Mouse (Mus musculus): ENCODE results near the gene Cd320.
"Not testable (repeated sequence)": the region's sequence is repeated elsewhere in the genome, so short reads cannot be mapped to it uniquely, and the experiment has no call there.

Gene Cd320

DNA sequence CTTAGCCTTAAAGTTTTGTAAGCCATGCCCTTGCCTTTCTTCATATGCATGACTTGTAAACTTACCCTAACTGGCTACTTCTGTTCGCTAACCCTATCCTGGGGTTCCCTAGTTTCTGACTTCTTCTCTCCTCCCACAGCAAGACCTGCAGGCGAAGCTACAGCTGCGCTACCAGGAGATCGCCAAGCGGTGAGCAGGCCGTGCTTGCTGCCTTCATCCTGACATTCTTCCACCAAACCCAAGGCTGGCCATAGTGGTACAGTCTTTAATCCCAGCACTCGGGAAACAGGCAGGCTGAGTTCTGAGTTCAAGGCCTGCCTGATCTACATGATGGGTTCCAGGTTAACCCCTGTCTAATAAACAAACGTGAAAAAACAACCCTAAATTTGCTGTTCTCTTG, 17.4 kb upstream of the Cd320 start:
- DNase-seq (ENCODE audit: low read depth): no peak

DNA sequence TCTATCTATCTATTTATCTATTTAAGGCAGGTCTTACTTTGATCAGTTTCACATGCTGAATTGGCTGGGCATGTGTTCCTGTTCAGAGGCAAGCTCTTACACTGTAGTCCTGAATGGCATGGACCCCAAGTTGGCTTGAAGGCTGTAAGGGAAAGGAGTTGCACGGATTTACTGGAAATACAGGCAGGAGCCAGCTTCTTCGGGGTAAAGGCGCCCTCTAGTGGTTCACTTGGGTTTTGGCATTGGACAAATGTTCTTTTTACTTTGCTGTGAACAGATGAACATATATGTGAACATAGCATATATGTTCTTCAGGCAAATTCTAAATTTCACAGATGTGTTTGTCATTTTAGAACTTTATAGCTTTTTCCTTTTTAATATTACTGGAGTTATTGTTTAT, 16.0 kb upstream of the Cd320 start:
- peak; percentile 57 for DNase-seq (ENCODE audit: low read depth)

DNA sequence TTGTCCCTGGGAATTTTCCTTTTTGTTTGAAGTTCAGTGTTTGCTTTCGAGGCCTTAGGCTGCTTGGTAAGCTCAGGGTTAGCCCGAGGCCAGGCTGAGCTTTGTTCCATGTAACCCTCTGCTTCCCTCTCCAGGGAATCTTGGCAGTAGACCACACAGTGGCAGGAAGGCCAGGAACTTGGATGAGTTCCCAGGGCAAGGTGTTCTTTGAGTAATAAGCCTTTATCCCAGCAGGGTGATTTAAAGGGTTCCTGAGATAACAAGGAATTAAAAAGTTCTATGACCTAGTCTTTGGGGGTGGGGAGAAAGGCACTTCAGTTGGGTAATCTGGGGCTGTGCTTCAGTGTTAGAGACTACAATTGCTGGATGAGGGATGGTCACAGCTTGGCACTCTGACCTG, 14.0 kb upstream of the Cd320 start:
- no peak for DNase-seq (ENCODE audit: low read depth)

DNA sequence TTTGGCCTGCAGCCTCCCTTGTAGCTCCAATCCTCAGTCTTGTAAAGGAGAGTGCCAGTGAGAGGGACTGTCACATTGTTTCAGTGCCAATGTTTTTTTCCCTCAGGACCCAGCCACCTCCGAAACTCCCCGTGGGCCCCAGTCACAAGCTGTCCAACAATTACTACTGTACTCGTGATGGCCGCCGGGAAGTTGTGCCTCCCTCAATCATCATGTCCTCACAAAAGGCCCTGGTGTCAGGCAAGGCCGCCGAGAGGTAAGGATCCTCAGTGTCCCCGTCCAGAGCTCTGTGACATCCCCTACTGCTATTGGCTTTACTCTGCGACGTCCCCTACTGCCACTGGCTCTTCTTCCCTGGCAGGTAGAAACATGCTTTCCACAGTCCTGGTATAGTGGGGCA, 13.3 kb upstream of the Cd320 start:
- no peak for DNase-seq (ENCODE audit: low read depth)

DNA sequence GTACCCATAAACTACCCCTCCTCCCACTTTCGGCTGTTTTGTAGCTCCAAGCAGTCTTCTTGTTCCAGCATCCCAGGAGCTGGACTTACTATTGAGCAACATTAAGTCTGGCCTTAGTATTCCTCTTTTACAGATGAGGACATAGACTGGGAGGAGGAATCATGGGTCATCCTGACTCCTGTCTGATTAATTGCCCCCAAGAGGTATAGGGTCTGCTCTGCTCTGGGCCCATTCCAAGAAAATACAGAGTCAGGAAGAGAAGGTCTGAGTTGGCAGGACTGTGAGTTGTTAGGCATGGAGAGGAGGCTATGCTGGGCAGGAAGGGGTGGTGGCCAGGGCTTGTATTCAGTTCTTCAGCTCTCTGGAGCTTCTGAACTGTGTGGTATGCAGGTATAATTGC, 1.3 kb downstream of the Cd320 start:
- no peak for DNase-seq (ENCODE audit: low read depth)

DNA sequence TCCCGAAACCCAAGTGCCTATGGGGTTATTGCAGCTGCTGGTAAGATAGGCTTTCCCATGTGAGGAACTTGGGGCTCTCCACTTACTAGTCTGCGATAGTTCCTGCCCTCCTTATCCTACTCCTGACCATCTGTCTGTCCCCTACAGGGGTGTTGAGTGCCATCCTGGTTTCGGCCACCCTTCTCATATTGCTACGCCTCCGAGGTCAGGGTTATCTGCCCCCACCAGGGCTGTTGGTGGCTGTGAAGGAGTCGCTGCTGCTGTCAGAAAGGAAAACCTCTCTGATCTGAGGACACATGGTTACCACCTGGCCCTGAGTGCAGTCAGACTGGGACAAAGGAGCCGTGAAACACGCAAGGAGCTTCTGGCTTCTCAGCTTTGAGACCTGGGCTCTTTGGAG, 5.2 kb downstream of the Cd320 start:
- DNase-seq (ENCODE audit: low read depth): no peak

DNA sequence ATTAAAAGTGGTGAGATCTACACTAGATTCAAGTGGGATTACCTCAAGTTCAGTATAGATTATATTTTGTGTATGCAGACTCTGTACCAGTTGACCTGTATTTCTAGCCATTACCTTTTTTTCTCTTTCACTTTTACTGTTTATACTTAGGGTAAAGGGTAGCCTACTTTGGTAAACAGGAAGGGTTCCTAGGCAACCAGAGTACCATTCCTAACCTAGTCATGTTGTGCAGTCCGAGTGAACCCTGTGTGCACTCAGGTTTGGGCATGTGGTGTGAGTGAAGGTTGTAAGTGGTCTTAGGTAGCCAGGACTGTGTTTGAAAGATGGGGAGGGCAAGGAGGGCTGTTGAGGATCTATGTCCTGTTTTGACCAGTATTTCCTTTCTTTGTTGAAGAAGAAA, 8.4 kb downstream of the Cd320 start:
- DNase-seq (ENCODE audit: low read depth): no peak

DNA sequence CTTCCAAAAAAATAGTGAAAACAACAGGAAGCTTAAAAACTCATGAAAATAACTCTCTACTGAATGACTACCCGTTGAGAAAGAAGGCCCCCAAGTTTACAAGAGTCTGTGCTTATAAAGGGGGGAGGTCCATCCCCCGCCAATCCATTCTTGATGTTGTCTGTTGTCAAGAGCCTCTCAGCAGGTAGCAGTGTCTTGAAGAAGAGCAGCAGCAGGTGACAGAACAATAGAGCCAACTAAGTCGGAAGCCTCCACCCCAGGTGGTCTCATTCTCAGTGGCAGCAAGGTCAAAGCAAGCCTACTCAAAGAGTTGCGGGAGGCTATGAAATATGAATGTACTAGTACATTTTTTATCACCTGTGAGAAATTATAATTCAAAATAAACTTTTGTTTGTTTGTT, 14.9 kb downstream of the Cd320 start:
- DNase-seq (ENCODE audit: low read depth): no peak

DNA sequence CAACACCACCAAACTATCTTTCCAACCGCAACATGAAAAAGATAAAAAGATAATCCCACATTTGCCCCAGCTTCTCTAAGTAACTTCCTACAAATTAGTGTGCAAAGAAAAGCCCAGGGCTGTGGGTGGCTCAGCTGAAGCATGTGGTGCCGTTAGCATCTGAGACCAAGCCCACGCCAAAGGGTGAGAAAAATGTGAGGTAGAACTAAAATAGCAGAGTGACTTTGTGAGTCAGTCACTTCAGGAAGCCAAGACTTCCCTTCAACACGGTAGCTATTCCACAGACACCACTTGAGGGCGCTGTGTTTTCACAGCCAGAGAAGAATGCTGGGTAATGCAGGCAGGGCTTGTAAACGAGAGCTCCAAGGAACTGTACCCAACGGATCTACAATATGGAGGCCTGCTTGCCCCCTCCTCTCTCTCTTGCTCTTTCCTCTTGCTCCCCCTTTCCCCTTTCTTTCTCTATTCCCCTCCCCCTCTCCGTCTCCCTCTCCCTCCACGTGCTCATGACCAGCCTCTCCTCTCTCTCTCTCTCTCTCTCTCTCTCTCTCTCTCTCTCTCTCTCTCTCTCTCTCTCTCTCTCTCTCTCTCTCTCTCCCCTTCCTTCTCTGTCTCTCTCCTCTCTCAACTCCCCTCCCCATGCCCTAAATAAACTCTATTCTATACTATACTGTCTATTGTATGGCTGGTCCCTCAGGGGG, 22.6 kb downstream of the Cd320 start:
- DNase-seq (ENCODE audit: low read depth): peak; percentile 90

DNA sequence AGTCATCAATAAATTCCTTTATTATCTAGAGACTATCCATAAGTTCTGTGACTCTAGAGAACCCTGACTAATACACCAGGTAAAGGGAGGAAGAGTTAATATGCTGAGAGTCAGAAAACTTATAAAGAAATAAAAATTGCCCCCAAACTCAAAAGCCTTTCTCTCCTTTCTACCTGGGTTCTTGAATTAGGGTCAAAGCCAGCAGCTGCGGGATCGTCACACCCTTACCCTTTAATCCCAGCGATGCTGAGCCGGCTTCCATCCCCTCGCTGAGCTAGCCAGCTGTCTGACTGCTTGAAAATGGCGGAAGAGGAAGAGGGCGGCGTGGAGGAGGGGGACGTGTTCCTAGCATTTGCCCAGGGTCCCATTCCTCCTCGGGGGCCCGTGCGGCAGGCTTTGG, 30.6 kb downstream of the Cd320 start, which contains the start of gene Gm7029:
Gene Gm7029 (plus strand): TSS at position 301 of the 400 bp plus-strand sequence.
- DNase-seq (ENCODE audit: low read depth): not testable (repeated sequence)

DNA sequence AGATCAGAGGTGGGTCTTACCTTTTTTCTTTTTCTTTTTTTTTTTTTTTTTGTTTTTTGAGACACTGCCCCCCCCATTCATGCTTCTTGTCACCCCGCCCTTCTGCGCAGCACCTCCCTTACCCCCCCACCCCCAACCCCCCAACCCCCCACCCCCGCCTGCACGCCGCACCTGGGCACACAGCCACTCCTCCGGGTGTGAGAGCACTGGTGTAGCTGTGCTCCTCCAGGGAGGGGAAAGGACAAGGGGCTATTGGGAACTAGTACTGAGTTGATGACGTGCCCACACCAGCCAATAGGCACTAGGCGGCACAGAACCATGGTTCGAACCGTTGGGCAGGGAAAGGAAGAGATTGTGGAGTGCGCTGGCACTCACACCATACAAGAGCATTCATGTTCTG, 31.5 kb downstream of the Cd320 start:
- DNase-seq (ENCODE audit: low read depth): no peak

DNA sequence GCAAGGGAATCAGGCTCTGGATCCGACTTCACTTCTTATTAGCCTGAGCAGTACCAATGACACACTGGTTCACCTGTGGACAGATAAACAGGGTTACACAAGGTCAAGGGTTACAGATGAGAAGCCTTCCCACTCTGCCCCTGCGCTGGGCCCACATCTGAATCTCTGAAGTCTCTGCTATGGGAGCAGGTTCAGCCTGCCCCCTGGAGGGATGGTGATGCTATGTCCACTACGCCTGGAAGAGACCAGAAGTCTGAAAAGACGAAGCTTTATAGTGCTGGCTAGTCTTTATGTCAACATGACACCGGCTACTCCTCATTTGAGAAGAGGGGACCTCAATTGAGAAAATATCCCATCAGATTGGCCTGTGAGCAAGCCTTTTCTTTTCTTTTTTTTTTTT, 32.9 kb downstream of the Cd320 start:
- not testable (repeated sequence) for DNase-seq (ENCODE audit: low read depth)

DNA sequence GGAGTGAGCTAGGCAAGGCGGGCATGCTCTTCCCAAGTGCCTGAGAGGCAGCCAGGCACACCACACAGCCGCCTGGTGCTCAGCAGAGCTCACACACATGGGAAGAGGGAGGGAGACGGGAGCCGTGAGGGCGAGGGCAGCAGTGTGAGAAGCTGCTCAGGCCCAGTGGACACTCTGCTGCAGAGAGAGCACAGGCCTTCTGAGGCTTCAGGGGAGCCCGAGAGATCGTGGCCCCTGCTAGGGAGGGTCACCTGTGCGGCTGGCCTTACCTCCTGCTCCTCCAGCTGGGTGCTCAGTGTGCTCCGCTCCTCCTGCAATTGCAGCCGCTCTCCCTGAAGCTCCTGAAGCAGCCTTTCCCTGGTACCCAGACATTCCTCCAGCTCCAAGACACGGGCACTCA, 41.4 kb downstream of the Cd320 start:
- DNase-seq (ENCODE audit: low read depth): not testable (repeated sequence)

DNA sequence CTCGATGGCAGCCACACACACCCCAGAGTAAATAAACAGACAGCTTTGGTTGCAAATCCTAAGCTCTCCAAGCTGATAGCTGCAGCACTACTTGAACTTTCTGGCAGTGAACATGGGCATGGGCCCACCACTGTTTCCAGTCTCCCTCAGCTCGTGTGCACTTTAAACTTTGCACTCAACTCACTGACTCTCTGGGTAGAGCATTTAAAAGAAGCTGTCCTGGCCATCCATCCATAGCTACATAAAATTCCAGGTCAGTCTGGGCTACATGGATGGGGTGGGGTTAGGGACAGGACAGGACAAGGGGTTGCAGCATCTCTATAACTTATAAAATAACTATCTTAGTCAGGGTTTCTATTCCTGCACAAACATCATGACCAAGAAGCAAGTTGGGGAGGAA, 44.9 kb downstream of the Cd320 start:
- DNase-seq (ENCODE audit: low read depth): not testable (repeated sequence)

DNA sequence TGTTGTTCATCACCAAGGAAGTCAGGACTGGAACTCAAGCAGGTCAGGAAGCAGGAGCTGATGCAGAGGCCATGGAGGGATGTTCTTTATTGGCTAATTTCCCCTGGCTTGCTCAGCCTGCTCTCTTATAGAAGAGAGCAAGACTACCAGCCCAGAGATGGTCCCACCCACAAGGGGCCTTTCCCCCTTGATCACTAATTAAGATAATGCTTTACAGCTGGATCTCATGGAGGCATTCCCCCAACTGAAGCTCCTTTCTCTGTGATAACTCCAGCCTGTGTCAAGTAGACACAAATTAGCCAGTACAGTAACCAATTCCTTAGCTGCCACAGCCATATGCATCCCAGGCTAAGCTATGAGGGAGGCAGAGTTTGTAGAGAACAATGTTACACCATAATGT, 45.3 kb downstream of the Cd320 start:
- not testable (repeated sequence) for DNase-seq (ENCODE audit: low read depth)

DNA sequence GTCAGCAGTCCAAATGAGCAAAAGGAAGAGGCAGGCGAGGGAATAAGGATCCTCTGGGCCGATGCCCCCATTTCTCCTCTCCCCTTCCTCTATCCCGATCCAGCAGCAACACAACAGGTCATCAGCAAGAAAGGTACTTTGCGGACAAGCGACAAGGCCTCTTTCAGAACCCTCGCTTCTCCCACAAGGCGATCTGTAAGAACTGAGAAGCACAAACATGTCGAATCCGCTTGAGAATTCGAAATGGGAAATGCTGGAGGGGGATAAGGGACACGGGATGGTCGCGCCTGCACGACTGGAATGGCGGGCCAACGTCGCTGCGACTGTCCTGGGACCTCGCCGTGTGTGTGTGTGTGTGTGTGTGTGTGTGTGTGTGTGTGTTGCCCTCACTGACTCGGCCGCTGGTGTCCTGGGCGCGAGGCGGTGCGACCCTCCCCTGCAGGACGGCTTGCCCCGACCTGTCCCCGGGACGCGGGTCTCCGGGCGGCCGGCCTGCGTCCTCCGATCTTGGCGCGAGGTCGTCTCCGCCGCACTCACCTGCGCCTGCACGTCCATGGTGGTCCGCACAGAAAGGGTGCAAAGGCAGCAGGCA, 47.1 kb downstream of the Cd320 start:
- not testable (repeated sequence) for DNase-seq (ENCODE audit: low read depth)

DNA sequence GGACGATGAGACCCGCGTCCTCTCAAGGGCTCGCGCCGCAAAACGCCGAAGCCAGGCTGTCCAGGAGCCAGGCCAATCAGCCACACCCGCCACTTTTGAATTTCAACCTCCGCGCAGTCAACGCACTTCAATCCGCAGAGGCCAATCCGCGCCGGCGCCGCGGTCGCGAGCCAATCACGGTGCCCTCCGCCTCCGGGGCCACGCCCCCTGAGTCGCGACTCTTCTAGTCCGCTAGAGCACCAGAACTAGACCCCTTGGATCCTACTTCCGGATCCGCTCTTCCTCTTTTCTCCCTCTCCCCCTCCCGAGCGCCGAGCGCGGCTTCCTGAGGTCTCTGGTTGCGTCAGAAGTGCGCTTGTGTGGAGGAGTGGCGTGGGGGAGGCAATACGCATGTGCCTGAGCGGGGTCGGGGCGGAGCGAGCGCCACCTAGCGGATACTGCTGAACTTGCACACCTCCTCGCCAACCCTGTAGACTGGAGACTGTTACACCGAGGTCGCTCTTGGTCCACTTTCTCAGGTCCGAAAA, 47.7 kb downstream of the Cd320 start, which contains the start of gene Kifc1:
Gene Kifc1 (minus strand): TSS at position 129 of the 527 bp plus-strand sequence.
- peak; percentile 99 for DNase-seq (ENCODE audit: low read depth)

DNA sequence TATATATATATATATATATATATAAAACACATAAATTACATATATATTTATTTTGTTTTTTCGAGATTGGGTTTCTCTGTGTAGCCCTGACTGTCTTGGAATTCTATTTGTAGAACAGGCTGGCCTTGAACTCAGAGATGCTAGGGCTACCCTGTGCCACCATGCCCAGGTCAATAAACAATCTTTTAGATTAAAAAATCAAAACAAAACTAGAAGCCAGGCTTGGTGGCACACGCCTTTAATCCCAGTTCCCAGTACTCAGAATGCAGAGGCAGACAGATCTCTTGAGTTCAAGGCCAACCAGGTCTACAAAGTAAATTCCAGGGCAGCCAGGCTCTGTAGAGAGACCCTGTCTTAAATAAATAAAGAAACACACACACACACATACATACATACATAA, 48.5 kb downstream of the Cd320 start:
- no peak for DNase-seq (ENCODE audit: low read depth)

DNA sequence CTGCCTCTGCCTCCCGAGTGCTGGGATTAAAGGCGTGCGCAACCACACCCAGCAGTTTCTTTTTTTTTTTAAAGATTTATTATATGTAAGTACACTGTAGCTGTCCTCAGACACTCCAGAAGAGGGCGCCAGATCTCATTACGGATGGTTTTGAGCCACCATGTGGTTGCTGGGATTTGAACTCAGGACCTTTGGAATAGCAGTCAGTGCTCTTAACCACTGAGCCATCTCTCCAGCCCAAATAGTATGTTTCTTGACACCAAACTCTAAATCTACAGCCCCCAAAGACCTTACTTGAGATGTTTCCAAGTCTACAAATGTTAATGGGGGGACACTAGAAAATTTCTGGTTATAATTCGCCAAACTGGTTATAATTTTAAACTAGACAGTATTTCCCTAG, 49.0 kb downstream of the Cd320 start:
- DNase-seq (ENCODE audit: low read depth): not testable (repeated sequence)

DNA sequence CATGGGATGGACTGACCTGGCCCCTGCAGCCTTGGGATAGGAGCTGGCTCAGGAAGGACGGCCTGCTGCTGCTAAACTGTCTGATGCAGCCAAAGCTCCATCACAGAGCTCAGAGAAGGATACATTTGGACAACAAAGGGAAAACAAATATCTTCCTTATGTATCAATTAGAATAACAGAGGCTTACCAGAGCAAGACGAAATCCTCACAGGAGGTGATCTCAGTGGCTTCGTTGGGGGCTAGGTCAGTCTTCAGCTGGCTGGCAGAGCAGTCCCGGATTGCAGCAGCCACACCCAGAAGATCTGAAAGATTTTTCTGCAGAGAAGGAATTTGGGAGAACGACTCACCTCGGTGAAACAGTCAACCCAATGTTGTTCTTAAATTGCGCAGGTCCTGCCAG, 49.5 kb downstream of the Cd320 start:
- no peak for DNase-seq (ENCODE audit: low read depth)

DNA sequence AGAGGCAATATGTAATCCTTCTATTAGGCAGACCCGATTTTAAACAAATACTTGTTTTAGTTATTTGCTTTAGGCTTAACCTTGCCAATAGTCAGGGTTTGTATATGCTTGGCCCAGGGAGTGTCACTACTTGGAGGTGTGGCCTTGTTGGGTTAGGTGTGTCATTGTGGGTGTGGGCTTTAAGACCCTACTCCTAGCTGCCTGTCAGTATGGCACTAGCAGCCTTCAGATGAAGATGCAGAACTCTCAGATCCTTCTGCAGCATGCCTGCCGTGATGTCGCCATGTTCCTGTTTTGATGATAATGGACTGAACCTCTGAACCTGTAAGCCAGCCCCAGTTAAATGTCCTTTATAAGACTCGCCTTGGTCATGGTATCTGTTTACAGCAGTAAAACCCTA, 50.1 kb downstream of the Cd320 start:
- not testable (repeated sequence) for DNase-seq (ENCODE audit: low read depth)

DNA sequence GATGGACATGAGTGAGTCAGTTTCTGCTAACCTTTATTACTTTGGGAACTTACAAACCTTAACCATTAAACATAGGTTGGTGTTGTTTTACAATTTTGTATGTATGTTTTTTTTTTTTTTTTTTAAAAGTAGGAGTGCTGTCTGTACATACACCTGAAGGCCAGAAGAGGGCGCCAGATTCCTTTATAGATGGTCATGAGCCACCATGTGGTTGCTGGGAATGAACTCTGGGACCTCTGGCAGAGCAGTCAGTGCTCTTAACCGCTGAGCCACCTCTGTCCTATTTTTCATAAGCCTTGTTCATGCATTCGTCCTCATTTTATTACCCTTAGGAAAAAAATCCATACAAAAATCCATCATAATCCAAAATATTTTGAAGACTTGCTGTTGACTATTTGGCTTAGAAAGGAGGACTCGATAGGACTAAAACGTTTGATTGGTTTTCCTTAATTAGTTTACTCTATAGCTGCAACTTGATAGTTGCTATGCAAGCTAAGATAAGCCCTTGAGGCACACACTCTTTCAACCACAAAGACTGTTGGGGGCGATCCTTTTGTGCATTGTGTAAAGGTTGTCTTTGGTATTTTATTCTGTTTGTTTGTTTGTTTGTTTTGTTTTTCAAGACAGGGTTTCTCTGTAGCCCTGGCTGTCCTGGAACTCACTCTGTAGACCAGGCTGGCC, 54.4 kb downstream of the Cd320 start:
- DNase-seq (ENCODE audit: low read depth): peak; percentile 76

DNA sequence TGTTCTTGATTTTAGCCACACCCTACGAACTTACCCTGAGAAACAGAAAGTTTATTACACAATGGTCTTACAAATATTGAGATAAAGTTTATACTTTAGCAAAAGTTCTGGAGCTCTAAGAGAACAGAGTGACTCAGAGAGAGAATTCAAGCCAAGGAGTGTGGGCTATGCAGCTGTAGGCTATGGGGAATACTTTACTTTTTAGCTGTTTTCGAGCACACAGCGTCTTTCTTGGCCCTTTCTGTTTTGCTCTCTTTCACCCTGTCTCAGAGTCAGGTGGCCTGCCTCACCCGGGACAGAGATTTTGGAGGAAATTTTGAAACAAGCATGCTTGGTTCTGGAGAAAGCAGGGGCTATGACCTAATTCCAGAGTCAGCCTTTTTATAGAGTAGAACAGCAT, 55.3 kb downstream of the Cd320 start:
- not testable (repeated sequence) for DNase-seq (ENCODE audit: low read depth)
